30 mouse cellular contexts compared by ENCODE assay signal in the genomic region with DNA sequence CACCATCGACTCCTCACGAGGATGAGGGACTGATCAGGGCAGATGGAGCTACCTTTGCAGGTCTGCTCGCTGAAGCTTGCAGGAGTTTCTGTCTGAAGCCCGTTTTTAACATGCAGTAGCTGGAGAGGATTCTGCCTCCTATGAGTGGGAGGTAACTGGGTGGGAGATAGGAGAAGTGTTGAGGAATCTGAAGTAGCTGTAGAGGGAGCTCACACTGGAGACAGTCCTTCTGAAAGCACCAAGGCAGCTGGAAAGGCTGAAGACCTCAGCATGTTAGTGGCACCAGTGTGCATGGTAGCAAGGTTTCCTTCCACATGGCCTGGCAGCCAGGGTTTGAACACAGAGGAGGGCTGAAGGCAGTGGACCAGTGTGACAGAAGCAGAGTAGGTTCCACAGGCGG.
"Had no signal": no experiment of that assay in that cellular context is flagged by ENCODE, and none has a peak within 500 bp of the region (broad histone marks: within the 10 kb centered on the region; RNA-seq: fewer than 3 reads in every experiment).

No protein-coding gene starts in this region.

- ATAC-seq: liver, embryonic 12.5 days; liver, postnatal 0 days; lung, postnatal 0 days; midbrain, embryonic 13.5 days; midbrain, embryonic 15.5 days; midbrain, embryonic 16.5 days had no signal

- H3K27me3 ChIP-seq: liver, embryonic 12.5 days; liver, embryonic 13.5 days; liver, embryonic 15.5 days; lung, embryonic 15.5 days; megakaryocyte, embryonic 14.5 days; midbrain, embryonic 12.5 days; midbrain, embryonic 13.5 days; midbrain, embryonic 15.5 days; neural tube, embryonic 12.5 days had no signal

- H3K36me3 ChIP-seq: limb, embryonic 10.5 days; limb, embryonic 12.5 days; limb, embryonic 13.5 days; limb, embryonic 15.5 days; liver, embryonic 12.5 days; liver, embryonic 13.5 days; liver, embryonic 15.5 days; lung, embryonic 15.5 days; midbrain, embryonic 10.5 days; midbrain, embryonic 12.5 days; midbrain, embryonic 13.5 days; midbrain, embryonic 15.5 days; neural tube, embryonic 12.5 days had no signal

- DNase-seq: left cerebral cortex, postnatal 4 days; liver; liver, embryonic 13.5 days; liver, postnatal 0 days; lung, adult 18-20 months; lung, adult 2 months; lung, embryonic 14.5 days; lung, postnatal 10 days; lung, postnatal 14 days; lung, postnatal 36 days; lung, postnatal 4 days; midbrain, embryonic 14.5 days had no signal

- H3K27ac ChIP-seq: limb, embryonic 10.5 days; limb, embryonic 12.5 days; limb, embryonic 13.5 days; limb, embryonic 15.5 days; liver, embryonic 12.5 days; liver, embryonic 13.5 days; liver, embryonic 14.5 days; liver, embryonic 15.5 days; lung, embryonic 15.5 days; macrophage; midbrain, embryonic 10.5 days; midbrain, embryonic 12.5 days; midbrain, embryonic 13.5 days; midbrain, embryonic 15.5 days; neural tube, embryonic 12.5 days had no signal

- H3K4me3 ChIP-seq: limb, embryonic 10.5 days; limb, embryonic 12.5 days; limb, embryonic 13.5 days; limb, embryonic 15.5 days; liver, embryonic 12.5 days; liver, embryonic 13.5 days; liver, embryonic 15.5 days; lung, embryonic 15.5 days; megakaryocyte, embryonic 14.5 days; midbrain, embryonic 10.5 days; midbrain, embryonic 12.5 days; midbrain, embryonic 13.5 days; midbrain, embryonic 15.5 days; myocyte; neural tube, embryonic 12.5 days had no signal

- H3K9me3 ChIP-seq: limb, embryonic 10.5 days; limb, embryonic 12.5 days; limb, embryonic 15.5 days; liver, embryonic 12.5 days; liver, embryonic 13.5 days; liver, embryonic 15.5 days; lung, embryonic 15.5 days; midbrain, embryonic 10.5 days; midbrain, embryonic 12.5 days; midbrain, embryonic 13.5 days; midbrain, embryonic 15.5 days; neural tube, embryonic 12.5 days had no signal

- H3K4me1 ChIP-seq: liver, embryonic 12.5 days; liver, embryonic 13.5 days; liver, embryonic 15.5 days; lung, embryonic 15.5 days; megakaryocyte, embryonic 14.5 days; midbrain, embryonic 15.5 days; neural tube, embryonic 12.5 days had no signal
